Mouse (Mus musculus): ENCODE data around the gene Grb10. TPM values are rescaled to one million over a fixed set of nuclear protein-coding genes. Genes with fewer than 3 reads are reported as not detected.
A peak's percentile ranks its signal among the peaks of the same experiment; 100 is the strongest.

Grb10 gene
- polyA plus RNA-seq, 1 experiment: 27.2 TPM

DNA sequence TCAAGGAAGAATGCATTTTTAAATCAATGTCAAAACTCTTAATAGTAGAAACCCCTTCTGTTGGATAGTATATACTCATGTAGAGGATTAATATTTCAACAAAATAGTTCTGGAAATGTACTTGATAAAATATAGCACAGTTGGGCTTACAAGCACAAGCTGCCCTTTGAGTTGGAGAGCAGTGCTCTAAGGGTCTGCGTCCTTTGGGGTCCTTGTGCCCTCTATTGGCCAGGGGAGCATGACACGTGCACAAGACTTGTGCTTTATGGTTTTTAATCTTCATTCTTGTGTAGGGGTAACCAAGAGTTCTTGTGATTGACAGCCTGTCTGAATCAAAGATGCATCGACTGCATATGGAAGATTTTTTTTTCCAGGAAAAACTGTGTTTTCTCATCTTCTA is 5.8 kb upstream of the Grb10 start:
- TF ChIP-seq POLR2A (IDR thresholded peaks at IDR 0.05; ENCODE audit: extremely low read depth, insufficient read depth, low read length): no peak
- TF ChIP-seq CTCF (IDR thresholded peaks at IDR 0.05; ENCODE audit: extremely low read depth, insufficient read depth, low read length): no peak
- Histone ChIP-seq H3K4me3 (ENCODE audit: insufficient read depth, low read length) (no peak overlapping the region), H3K4me1 (ENCODE audit: control insufficient read depth, insufficient read depth, low read length) (no peaks in the 10 kb centered on the region), H3K27ac (ENCODE audit: insufficient read depth, low read length) (no peak overlapping the region)

DNA sequence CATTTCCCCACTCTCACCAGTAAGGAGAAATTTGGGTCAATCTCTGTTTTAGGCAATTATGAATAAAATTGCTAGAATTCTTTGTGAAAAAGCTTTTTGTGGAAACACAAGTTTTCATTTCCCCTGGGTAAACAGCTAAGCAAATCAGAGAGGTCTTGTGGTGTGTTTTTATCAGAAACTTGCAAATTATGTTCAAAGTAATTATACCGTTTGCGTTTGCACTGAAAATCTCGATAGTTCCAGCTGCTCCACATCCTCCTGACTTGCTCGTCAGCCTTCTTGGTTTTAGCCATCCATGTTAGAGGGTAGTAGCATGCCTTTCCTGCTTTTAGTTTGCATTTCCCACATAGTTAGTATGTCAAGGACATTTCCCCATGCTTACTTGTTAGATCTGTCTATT is 3.3 kb upstream of the Grb10 start:
- H3K4me3 ChIP-seq (ENCODE audit: insufficient read depth, low read length): no peak overlapping the region
- no peak overlapping the region for H3K27ac ChIP-seq (ENCODE audit: insufficient read depth, low read length)
- no peak for TF ChIP-seq CTCF (IDR thresholded peaks at IDR 0.05; ENCODE audit: extremely low read depth, insufficient read depth, low read length)
- no peak for TF ChIP-seq POLR2A (IDR thresholded peaks at IDR 0.05; ENCODE audit: extremely low read depth, insufficient read depth, low read length)
- no peaks in the 10 kb centered on the region for H3K4me1 ChIP-seq (ENCODE audit: control insufficient read depth, insufficient read depth, low read length)

- Histone ChIP-seq H3K4me1 (ENCODE audit: control insufficient read depth, insufficient read depth, low read length) (no peaks in the 10 kb centered on the region), H3K27ac (ENCODE audit: insufficient read depth, low read length) (no peak overlapping the region)
- TF ChIP-seq CTCF (IDR thresholded peaks at IDR 0.05; ENCODE audit: extremely low read depth, insufficient read depth, low read length) (no peak), POLR2A (IDR thresholded peaks at IDR 0.05; ENCODE audit: extremely low read depth, insufficient read depth, low read length) (no peak)
Observed at GRCm38 (mm10) chr11:12041379-12041778, 2.9 kb upstream of the Grb10 start.

DNA sequence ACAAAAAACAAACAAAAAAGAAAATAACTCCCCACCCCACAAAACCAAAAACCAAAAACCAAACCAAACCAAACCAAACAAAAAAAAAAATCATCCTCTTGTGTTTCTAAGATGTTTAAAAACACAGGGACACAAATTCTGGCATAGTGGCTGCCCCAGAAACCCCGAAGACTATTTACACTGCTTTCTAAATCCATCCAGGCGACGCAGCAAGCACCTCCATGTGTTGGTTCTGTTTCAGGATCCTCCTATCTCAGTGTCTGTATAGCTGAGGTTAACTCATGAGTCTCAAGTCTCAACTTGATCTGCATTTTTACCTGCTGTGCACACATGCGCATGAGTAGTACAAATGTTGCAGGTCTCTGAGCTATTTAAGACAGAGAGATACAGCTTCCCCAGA is 1.9 kb upstream of the Grb10 start:
- H3K27ac ChIP-seq (ENCODE audit: insufficient read depth, low read length): no peak overlapping the region
- H3K4me3 ChIP-seq (ENCODE audit: insufficient read depth, low read length): no peak overlapping the region
- no peak for TF ChIP-seq CTCF (IDR thresholded peaks at IDR 0.05; ENCODE audit: extremely low read depth, insufficient read depth, low read length)
- TF ChIP-seq POLR2A (IDR thresholded peaks at IDR 0.05; ENCODE audit: extremely low read depth, insufficient read depth, low read length): no peak
- no peaks in the 10 kb centered on the region for H3K4me1 ChIP-seq (ENCODE audit: control insufficient read depth, insufficient read depth, low read length)

More at GRCm38 (mm10) chr11:12041379-12041778, 2.9 kb upstream of the Grb10 start:
- no peak overlapping the region for H3K4me3 ChIP-seq (ENCODE audit: insufficient read depth, low read length)

GRCm38 (mm10) chr11:12039748-12040147 is 1.3 kb upstream of the Grb10 start:
- Histone ChIP-seq H3K4me1 (ENCODE audit: control insufficient read depth, insufficient read depth, low read length) (no peaks in the 10 kb centered on the region), H3K4me3 (ENCODE audit: insufficient read depth, low read length) (no peak overlapping the region), H3K27ac (ENCODE audit: insufficient read depth, low read length) (no peak overlapping the region)
- TF ChIP-seq CTCF (IDR thresholded peaks at IDR 0.05; ENCODE audit: extremely low read depth, insufficient read depth, low read length): no peak
- TF ChIP-seq POLR2A (IDR thresholded peaks at IDR 0.05; ENCODE audit: extremely low read depth, insufficient read depth, low read length): no peak

GRCm38 (mm10) chr11:12039098-12039497 is 615 bp upstream of the Grb10 start:
- Histone ChIP-seq H3K4me1 (ENCODE audit: control insufficient read depth, insufficient read depth, low read length) (no peaks in the 10 kb centered on the region), H3K4me3 (ENCODE audit: insufficient read depth, low read length) (no peak overlapping the region), H3K27ac (ENCODE audit: insufficient read depth, low read length) (no peak overlapping the region)
- TF ChIP-seq CTCF (IDR thresholded peaks at IDR 0.05; ENCODE audit: extremely low read depth, insufficient read depth, low read length): no peak
- no peak for TF ChIP-seq POLR2A (IDR thresholded peaks at IDR 0.05; ENCODE audit: extremely low read depth, insufficient read depth, low read length)

- H3K4me1 ChIP-seq (ENCODE audit: control insufficient read depth, insufficient read depth, low read length): no peaks in the 10 kb centered on the region
- TF ChIP-seq POLR2A (IDR thresholded peaks at IDR 0.05; ENCODE audit: extremely low read depth, insufficient read depth, low read length) (no peak), CTCF (IDR thresholded peaks at IDR 0.05; ENCODE audit: extremely low read depth, insufficient read depth, low read length) (no peak)
- no peak overlapping the region for H3K27ac ChIP-seq (ENCODE audit: insufficient read depth, low read length)
- no peak overlapping the region for H3K4me3 ChIP-seq (ENCODE audit: insufficient read depth, low read length)
Observed at GRCm38 (mm10) chr11:12037689-12038469, 604 bp downstream of the Grb10 start.

GRCm38 (mm10) chr11:12037075-12037686 is 1.3 kb downstream of the Grb10 start:
- Histone ChIP-seq H3K4me1 (ENCODE audit: control insufficient read depth, insufficient read depth, low read length) (no peaks in the 10 kb centered on the region), H3K27ac (ENCODE audit: insufficient read depth, low read length) (no peak overlapping the region), H3K4me3 (ENCODE audit: insufficient read depth, low read length) (peak overlapping the region; percentile 17; the same call in 1 of the 2 replicates)
- no peak for TF ChIP-seq CTCF (IDR thresholded peaks at IDR 0.05; ENCODE audit: extremely low read depth, insufficient read depth, low read length)
- no peak for TF ChIP-seq POLR2A (IDR thresholded peaks at IDR 0.05; ENCODE audit: extremely low read depth, insufficient read depth, low read length)

DNA sequence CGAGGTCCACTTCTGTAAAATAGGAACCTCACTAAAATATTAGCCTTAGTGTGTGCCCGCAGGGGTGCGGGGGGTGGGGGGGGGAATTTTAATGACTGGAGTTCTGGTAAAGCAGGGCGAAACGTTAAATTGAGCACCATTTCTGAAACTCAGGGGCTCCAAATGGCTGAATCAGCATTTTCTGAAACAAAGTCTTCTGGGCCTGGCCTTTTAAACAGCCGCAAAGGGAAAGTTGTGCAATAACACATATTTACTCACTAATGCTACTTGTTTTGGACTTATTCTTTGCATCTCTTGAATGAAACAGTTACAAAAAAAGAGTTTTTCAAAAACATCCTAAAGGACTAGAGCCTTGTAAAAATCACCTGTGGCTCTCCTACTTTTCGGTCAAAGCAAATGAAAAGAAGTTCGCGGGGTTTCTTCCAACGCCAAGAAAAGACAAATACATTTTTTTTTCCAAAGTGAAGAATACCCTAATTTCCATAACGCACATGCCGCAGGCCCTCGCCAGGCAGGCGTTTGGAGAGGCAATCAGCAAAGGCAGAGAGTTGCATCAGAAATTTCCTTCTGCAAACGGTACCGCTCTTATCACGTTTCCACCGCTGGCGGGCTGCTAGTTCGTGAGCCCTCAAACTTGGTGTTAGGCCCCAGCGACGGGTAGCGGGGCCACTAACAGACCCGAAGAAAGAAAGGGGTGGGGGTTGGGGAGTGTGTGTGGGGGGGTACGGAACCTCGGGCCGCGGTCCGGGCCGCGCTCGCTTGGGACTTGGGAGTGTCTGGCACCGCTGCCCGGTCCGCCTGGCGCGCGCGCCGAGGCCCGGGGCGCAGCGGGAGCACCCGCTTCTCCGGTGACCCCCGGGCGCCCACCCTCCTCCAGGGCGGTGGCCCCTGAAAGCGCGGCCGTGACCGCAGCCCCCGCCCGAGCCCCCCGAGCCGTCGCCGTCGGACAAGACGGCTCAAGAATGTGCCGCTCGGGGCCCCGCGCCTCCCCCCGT is 2.3 kb downstream of the Grb10 start:
- Histone ChIP-seq H3K4me1 (ENCODE audit: control insufficient read depth, insufficient read depth, low read length) (no peaks in the 10 kb centered on the region), H3K4me3 (ENCODE audit: insufficient read depth, low read length) (no peak overlapping the region), H3K27ac (ENCODE audit: insufficient read depth, low read length) (no peak overlapping the region)
- TF ChIP-seq CTCF (IDR thresholded peaks at IDR 0.05; ENCODE audit: extremely low read depth, insufficient read depth, low read length) (no peak), POLR2A (IDR thresholded peaks at IDR 0.05; ENCODE audit: extremely low read depth, insufficient read depth, low read length) (no peak)

Data from cortical plate, adult 2 months (tissue).